Mouse (Mus musculus) heart, embryonic 12.5 days (tissue): ENCODE results near the gene Slc4a1ap. TPM values are rescaled to one million over a fixed set of nuclear protein-coding genes. Genes with fewer than 3 reads are reported as not detected.
A peak's percentile ranks its signal among the peaks of the same experiment; 100 is the strongest.
"Not testable (repeated sequence)": the region's sequence is repeated elsewhere in the genome, so short reads cannot be mapped to it uniquely, and the experiment has no call there.

Experiments used
- ATAC-seq: fragments of 200-750 bp; cut with Nextera tagmentation; 2 replicates; pipeline ENCODE4 v1.8.0; 2017; ENCODE audit warnings: moderate TSS enrichment, moderate library complexity; ENCODE audit not compliant: insufficient number of reproducible peaks, low FRiP score
- H3K27ac ChIP-seq: fragments of 300-500 bp; sonication (generic); 2 replicates; pipeline ENCODE4 v1.5.1; 2016; ENCODE audit warnings: mild to moderate bottlenecking, moderate library complexity; ENCODE audit not compliant: poor library complexity, severe bottlenecking
- H3K27me3 ChIP-seq: fragments of 300-500 bp; sonication (generic); replicated peaks from 2 replicates; pipeline ENCODE4 v1.6.1; 2016; ENCODE audit warnings: mild to moderate bottlenecking, moderate library complexity
- H3K36me3 ChIP-seq: fragments of 300-500 bp; sonication (generic); 2 replicates; pipeline ENCODE4 v1.6.1; 2016; ENCODE audit warnings: mild to moderate bottlenecking, moderate library complexity
- H3K4me1 ChIP-seq: fragments of 300-500 bp; sonication (generic); replicated peaks from 2 replicates; pipeline ENCODE4 v1.6.1; 2016; ENCODE audit warnings: mild to moderate bottlenecking
- H3K4me2 ChIP-seq: fragments of 300-500 bp; sonication (generic); 2 replicates; pipeline ENCODE4 v1.6.1; 2016; ENCODE audit warnings: mild to moderate bottlenecking, moderate library complexity
- H3K4me3 ChIP-seq: fragments of 300-500 bp; sonication (generic); 2 replicates; pipeline ENCODE4 v1.5.1; 2016; ENCODE audit warnings: mild to moderate bottlenecking
- H3K9ac ChIP-seq: fragments of 300-500 bp; sonication (generic); 2 replicates; pipeline ENCODE4 v1.6.1; 2016; ENCODE audit warnings: mild to moderate bottlenecking, moderate library complexity
- H3K9me3 ChIP-seq: fragments of 300-500 bp; sonication (generic); replicated peaks from 2 replicates; pipeline ENCODE4 v1.6.1; 2016; ENCODE audit warnings: mild to moderate bottlenecking, moderate library complexity
- WGBS: fragments of 180-500 bp; shearing (Covaris S2); methylation state at CpG from one replicate; pipeline ENCODE4 v1.1.7; 2016; 5-methylcytosine and 5-hydroxymethylcytosine counted together
- polyA plus RNA-seq: library from polyadenylated mRNA; unstranded; fragments of >200 nt; fragmentation: Nextera tagmentation; extraction: Ambion mirVana; gene quantifications from 2 replicates; pipeline ENCODE4 v1.2.1, GENCODE M21; 2016

Slc4a1ap gene
- polyA plus RNA-seq, 1 experiment from 2014 or later: 24.8 TPM

DNA sequence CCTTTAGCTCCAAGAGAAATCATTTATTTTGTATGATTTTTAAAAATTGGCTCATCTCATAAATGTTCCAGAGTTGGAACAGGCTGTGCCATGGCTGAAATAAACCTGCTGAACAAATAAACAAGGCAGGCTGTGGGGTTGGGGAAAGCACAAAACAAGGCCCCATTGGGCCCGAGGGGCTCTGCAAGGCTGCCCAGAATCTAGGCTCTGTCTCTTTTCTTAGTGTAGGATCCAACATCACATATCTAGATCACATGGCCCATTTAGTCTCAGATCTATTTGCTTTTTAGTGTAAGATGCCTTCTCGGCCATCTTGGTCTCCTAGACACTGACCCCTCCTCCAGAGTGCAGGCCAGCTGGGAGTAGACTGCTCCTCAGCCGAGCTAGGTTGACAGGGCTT, 39.7 kb downstream of the Slc4a1ap start:
- Histone ChIP-seq H3K27ac (no peak overlapping the region), H3K4me2 (no peak overlapping the region), H3K9me3 (no peaks in the 10 kb centered on the region), H3K4me1 (peaks cover 55% of the 10 kb centered on the region), H3K9ac (no peak overlapping the region), H3K4me3 (no peak overlapping the region), H3K27me3 (no peaks in the 10 kb centered on the region), H3K36me3 (no peaks in the 10 kb centered on the region)
- 67% methylated on average over 3 of the region's 3 CpGs for WGBS
- no peak for ATAC-seq

DNA sequence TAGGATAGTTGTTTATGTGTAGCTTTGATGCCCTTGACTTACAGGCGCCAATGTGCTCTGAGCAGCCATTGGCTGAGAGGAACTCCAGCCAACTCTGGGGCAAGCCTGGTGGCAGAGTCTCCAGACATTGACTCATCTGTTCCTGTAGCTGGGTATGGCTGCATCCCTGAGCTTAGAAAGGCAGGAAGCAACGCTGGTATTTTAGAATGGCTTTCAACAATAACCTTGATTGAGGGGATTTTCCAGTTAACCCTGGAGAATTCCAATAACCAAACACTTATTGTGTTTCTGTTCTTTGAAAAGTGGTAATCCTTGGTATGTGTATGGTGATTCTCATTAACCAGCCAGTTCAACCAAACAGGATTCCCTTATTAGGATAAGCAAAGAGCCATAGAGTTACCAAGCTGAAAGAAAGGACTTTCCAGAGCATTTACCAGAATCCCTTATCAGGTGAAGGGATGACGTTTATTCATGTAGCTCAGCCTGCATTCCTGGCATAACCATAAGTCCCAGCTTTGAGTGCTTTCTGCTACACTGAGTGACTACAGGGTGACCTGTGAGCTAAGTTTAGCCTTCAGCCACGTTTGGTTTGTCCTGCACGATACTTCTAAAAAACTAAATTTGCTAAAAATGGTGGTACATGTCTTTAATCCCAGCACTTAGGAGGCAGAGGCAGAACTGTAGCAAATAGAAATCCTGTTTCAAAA, 41.3 kb downstream of the Slc4a1ap start:
- no peak overlapping the region for H3K4me2 ChIP-seq
- H3K4me1 ChIP-seq: peaks cover 63% of the 10 kb centered on the region
- no peaks in the 10 kb centered on the region for H3K27me3 ChIP-seq
- peak overlapping the region; percentile 100 for H3K27ac ChIP-seq
- WGBS: 31% methylated on average over 5 of the region's 5 CpGs
- no peaks in the 10 kb centered on the region for H3K9me3 ChIP-seq
- no peak overlapping the region for H3K9ac ChIP-seq
- no peak overlapping the region for H3K4me3 ChIP-seq
- ATAC-seq: peak; percentile 66; the same call in 1 of the 2 replicates
- H3K36me3 ChIP-seq: no peaks in the 10 kb centered on the region

DNA sequence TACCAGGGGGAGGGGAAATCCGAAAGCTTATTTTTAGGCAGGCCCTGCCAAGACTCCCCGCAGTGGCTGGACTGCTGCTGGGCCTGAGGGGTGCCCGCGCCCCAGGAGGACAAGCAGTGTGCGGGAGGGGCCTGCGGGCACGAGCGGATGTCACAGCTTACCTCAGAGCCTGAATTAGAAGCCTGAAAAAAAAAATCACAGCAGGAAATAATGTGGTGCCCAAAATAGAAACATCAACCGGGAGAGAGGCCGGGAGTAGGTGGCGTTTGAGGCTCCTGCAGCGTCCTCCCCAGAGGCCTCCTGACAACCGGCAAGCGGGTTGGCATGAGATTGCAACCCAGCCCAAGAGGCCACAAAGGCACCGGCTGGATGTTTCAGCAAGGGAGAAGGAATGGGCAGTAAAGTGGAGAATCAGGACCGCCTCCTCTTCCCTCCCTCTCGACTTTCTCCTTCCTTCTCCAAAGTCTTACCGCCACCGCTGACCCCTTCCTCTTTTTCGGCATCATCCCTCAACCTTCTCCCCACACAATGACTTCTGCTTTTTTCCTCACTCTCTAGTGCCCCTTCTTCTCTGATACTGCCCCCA, 44.3 kb downstream of the Slc4a1ap start:
- Histone ChIP-seq H3K9ac (peak overlapping the region; percentile 72), H3K27me3 (no peaks in the 10 kb centered on the region), H3K36me3 (no peaks in the 10 kb centered on the region), H3K4me1 (peaks cover 44% of the 10 kb centered on the region), H3K4me2 (peak overlapping the region; percentile 64), H3K4me3 (peak overlapping the region; percentile 22), H3K9me3 (no peaks in the 10 kb centered on the region), H3K27ac (peak overlapping the region; percentile 100)
- 8% methylated on average over 20 of the region's 20 CpGs for WGBS
- ATAC-seq: peak; percentile 81

DNA sequence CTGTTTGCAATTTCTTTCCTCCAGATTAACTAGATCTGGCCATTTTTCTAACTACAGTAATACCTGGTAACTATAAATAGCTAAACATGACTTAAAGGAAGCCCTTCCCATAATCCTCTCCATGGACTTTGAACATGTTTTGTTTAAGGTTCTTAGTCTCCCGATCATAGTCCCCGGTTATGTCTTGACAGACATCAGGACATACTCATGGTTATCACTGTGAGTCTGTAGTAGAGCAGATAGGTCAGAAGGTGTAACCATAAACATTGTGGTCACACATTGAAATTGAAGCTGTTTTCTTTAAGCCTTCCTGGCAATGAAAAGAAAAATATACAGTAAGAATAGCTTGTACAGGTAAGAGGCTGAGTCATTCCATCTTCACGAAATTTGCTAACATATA, 46.9 kb downstream of the Slc4a1ap start:
- Histone ChIP-seq H3K27me3 (no peaks in the 10 kb centered on the region), H3K27ac (no peak overlapping the region), H3K4me1 (peaks cover 32% of the 10 kb centered on the region), H3K9ac (no peak overlapping the region), H3K4me2 (no peak overlapping the region), H3K4me3 (no peak overlapping the region), H3K36me3 (no peaks in the 10 kb centered on the region), H3K9me3 (no peaks in the 10 kb centered on the region)
- no peak for ATAC-seq
- WGBS: 82% methylated on average over 3 of the region's 3 CpGs

DNA sequence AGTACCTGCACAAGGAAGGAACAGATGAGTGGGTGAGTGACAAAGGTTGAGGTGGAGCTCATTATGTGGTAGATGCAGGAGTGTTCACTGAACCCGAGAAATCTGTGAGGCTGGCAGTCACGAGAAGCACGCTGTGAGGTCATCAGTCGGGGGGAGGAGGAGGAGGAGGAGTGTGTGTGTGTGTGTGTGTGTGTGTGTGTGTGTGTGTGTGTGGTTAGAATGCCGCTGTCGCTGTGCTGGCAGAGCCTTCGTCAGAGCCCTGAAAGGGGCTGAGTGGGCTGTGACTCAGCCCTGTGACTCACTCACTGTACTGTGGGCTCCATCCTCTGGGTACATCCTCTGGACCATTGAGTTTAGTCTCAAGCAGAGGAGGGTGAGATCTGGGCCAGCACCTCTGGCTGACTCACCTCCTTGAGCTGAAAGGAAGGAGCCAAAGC, 49.8 kb downstream of the Slc4a1ap start:
- H3K27me3 ChIP-seq: no peaks in the 10 kb centered on the region
- H3K27ac ChIP-seq: no peak overlapping the region
- no peaks in the 10 kb centered on the region for H3K36me3 ChIP-seq
- ATAC-seq: peak; percentile 51; the same call in 1 of the 2 replicates
- H3K4me3 ChIP-seq: no peak overlapping the region
- no peak overlapping the region for H3K4me2 ChIP-seq
- no peak overlapping the region for H3K9ac ChIP-seq
- H3K9me3 ChIP-seq: no peaks in the 10 kb centered on the region
- WGBS: 71% methylated on average over 7 of the region's 7 CpGs
- H3K4me1 ChIP-seq: peaks cover 7% of the 10 kb centered on the region

DNA sequence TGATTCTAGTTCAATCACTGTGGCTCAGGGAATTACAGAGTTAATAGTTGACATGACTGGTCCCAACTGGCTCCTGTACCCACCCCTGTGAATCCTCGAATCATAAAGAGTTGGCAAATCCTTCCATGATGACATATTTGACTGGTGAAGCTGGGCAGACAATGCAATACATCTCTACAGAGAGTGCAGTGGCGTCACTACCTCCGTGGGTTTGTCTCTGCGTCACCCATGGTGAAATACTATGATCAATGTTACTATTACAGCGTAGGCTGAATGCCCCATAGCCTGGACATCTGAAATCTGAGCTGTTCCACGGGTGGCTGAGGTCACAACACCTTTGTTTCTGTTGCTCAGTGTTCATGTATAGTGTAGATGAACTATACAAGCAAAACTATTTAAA, 54.5 kb downstream of the Slc4a1ap start:
- 0 out of 2 replicates have a peak, but pooled peaks cover 6% of the 10 kb centered on the region for H3K9me3 ChIP-seq
- no peak overlapping the region for H3K27ac ChIP-seq
- H3K9ac ChIP-seq: no peak overlapping the region
- no peak overlapping the region for H3K4me2 ChIP-seq
- no peak for ATAC-seq
- H3K27me3 ChIP-seq: no peaks in the 10 kb centered on the region
- 76% methylated on average over 6 of the region's 6 CpGs for WGBS
- H3K4me3 ChIP-seq: no peak overlapping the region
- no peaks in the 10 kb centered on the region for H3K4me1 ChIP-seq
- no peaks in the 10 kb centered on the region for H3K36me3 ChIP-seq

DNA sequence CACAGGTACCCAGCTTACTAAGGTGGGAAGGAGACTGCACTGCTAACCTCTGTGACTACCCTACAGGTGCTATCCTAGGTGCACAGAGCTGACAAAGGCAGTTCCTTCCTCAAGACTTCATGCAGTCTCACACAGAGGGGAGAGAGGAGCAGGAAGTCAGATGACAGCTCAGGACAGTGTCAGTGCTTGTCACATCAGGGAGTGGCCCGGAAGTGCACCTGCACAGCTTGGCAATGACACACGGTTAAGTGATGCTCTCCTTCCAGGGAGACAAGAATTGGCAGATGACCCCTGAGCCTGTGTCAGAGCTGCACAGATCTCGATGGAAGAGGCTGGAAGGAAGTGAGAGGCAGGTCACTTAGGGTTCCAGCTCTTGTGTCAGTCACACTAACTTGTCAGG, 55.1 kb downstream of the Slc4a1ap start:
- Histone ChIP-seq H3K4me3 (no peak overlapping the region), H3K9me3 (0 out of 2 replicates have a peak, but pooled peaks cover 6% of the 10 kb centered on the region), H3K4me1 (no peaks in the 10 kb centered on the region), H3K27ac (no peak overlapping the region), H3K27me3 (no peaks in the 10 kb centered on the region), H3K9ac (no peak overlapping the region), H3K4me2 (no peak overlapping the region), H3K36me3 (no peaks in the 10 kb centered on the region)
- no peak for ATAC-seq
- WGBS: 67% methylated on average over 3 of the region's 3 CpGs

DNA sequence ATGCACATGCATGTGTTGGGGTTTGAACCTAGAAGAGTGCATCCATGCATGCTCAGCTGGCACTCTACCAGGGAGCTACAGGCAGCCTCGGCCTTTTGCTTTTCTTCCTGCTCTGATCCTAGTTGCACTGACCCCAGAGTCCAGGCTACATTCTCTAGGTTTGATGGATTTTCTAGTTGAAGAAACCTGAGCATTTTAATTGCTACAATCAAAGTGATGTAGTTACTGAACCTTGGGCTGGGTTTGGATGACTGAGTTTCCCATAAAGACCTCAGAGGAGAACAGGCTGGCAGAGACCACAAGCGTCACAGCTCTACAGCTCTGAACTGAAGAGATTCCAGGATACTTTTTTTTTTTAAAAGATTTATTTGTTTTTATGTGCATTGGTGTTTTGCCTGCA, 56.5 kb downstream of the Slc4a1ap start:
- Histone ChIP-seq H3K27ac (no peak overlapping the region), H3K9me3 (0 out of 2 replicates have a peak, but pooled peaks cover 6% of the 10 kb centered on the region), H3K4me3 (no peak overlapping the region), H3K36me3 (no peaks in the 10 kb centered on the region), H3K4me2 (no peak overlapping the region), H3K4me1 (no peaks in the 10 kb centered on the region), H3K27me3 (no peaks in the 10 kb centered on the region), H3K9ac (no peak overlapping the region)
- WGBS: 74% methylated on average over 2 of the region's 2 CpGs
- no peak for ATAC-seq

DNA sequence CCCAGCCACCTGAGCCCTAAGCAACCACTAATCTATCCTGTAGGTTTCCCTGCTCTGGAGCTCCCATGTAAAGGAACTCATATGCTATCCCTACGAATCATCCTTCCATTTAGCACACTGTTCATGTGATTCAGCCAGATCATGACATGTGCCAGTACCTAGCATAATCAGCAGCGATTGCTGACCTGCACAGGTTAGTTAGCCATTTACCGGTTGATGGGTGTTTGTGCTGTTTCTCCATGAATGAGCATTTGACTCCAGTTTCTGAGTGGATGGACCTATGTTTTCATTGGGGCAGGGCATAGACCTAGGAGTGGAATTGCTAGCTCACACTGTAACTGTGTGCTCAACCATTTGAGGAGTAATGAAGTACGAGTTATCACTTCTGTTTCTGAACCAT, 58.7 kb downstream of the Slc4a1ap start:
- WGBS: 95% methylated on average over 4 of the region's 4 CpGs
- ATAC-seq: no peak
- peaks cover 12% of the 10 kb centered on the region for H3K9me3 ChIP-seq
- H3K4me1 ChIP-seq: no peaks in the 10 kb centered on the region
- no peak overlapping the region for H3K9ac ChIP-seq
- no peaks in the 10 kb centered on the region for H3K27me3 ChIP-seq
- H3K4me3 ChIP-seq: no peak overlapping the region
- no peak overlapping the region for H3K27ac ChIP-seq
- H3K4me2 ChIP-seq: no peak overlapping the region
- H3K36me3 ChIP-seq: no peaks in the 10 kb centered on the region

DNA sequence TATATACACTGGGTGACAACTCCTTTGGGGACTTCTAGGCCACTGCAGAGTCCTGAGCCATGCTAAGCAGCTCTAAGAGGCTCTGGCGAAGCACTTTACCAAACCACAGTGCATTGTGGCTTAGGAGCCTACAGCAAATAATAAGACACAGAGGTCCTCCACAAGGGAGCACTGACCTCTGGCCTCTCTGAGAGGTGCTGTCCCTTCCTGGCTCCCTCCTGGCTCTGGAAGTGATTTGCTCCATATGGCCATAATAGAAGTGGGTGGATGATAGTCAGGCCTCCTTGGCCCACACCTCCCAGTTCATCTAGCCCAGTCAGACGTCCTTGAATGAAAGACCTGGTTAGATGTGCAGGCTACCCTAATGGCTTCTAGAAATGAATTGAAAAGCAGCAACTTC, 61.2 kb downstream of the Slc4a1ap start:
- no peaks in the 10 kb centered on the region for H3K36me3 ChIP-seq
- peaks cover 12% of the 10 kb centered on the region for H3K9me3 ChIP-seq
- no peak for ATAC-seq
- WGBS: 78% methylated on average over 2 of the region's 2 CpGs
- no peaks in the 10 kb centered on the region for H3K4me1 ChIP-seq
- H3K4me3 ChIP-seq: no peak overlapping the region
- H3K4me2 ChIP-seq: no peak overlapping the region
- no peak overlapping the region for H3K9ac ChIP-seq
- no peaks in the 10 kb centered on the region for H3K27me3 ChIP-seq
- no peak overlapping the region for H3K27ac ChIP-seq

DNA sequence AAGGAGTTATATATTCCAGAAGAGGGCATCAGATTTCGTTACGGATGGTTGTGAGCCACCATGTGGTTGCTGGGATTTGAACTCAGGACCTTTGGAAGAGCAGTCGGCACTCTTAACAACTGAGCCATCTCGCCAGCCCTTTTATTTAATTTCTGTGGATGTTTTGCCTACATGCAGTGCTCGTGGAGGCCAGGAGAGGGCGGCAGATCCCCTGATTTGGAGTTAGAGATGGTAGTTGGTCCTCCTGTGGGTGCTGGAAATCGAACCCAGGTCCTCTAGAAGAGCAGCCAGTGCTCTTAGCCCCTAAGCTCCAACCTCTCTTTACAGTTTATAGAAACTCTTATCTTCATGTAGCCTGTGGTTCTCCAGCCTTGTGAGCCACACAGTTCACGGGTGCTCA, 61.9 kb downstream of the Slc4a1ap start:
- H3K4me3 ChIP-seq, H3K36me3 ChIP-seq, H3K4me2 ChIP-seq, H3K4me1 ChIP-seq, H3K27ac ChIP-seq, H3K27me3 ChIP-seq, ATAC-seq, H3K9ac ChIP-seq: not testable (repeated sequence)
- peaks cover 12% of the 10 kb centered on the region for H3K9me3 ChIP-seq
- 79% methylated on average over 8 of the region's 8 CpGs for WGBS
